Mouse (Mus musculus) ES-E14 (cell line): Measurements from ENCODE around the gene Adh7.

ENCODE experiments used
- HCFC1 ChIP-seq: IDR thresholded peaks from 2 replicates; pipeline ENCODE4 v1.6.1; 2012; ENCODE audit warnings: low read length, inconsistent platforms, borderline replicate concordance; ENCODE audit not compliant: insufficient read depth
- MAFK ChIP-seq: IDR thresholded peaks from 2 replicates; pipeline ENCODE4 v1.6.1; 2014; ENCODE audit warnings: mild to moderate bottlenecking, low read depth, low read length, inconsistent platforms; ENCODE audit not compliant: insufficient read depth

DNA sequence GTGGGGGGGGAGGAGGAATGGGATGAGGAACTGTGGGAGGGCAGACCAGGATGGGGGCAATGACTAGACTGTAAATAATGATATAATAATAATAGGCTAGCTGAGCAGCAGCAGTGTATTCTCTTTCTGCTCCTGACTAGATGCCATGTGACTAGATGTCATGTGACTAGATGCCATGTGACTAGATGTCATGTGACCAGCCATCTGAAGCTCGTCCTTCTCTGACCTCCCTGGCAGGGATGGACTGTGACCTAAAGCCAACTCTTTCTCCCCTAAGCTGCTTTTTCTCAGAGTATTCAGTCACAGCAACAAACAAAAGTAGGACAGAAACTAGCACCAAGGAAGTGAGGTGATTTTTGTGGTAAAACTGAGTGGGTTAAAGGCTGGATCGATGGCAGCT is 35.5 kb upstream of the Adh7 start:
- no peak for TF ChIP-seq MAFK
- TF ChIP-seq HCFC1, result no peak
